Mouse (Mus musculus) hindbrain, postnatal 0 days (tissue): ENCODE data around the gene Pmp22. TPM values are rescaled to one million over a fixed set of nuclear protein-coding genes. Genes with fewer than 3 reads are reported as not detected.

ENCODE experiments used
- ATAC-seq: fragments of 200-750 bp; cut with Nextera tagmentation; 2 replicates; pipeline ENCODE4 v1.8.0; 2017; ENCODE audit warnings: mild to moderate bottlenecking, moderate TSS enrichment, moderate library complexity
- DNase-seq: peaks from one replicate; pipeline ENCODE4 v3.0.0-alpha.2; 2015; ENCODE audit warnings: low spot score
- H3K27ac ChIP-seq: fragments of 300-500 bp; sonication (generic); 2 replicates; pipeline ENCODE4 v1.5.1; 2014; ENCODE audit warnings: mild to moderate bottlenecking
- H3K27me3 ChIP-seq: fragments of 300-500 bp; sonication (generic); 2 replicates; pipeline ENCODE4 v1.6.1; 2014; ENCODE audit warnings: low read length, mixed read lengths; ENCODE audit not compliant: insufficient read depth
- H3K36me3 ChIP-seq: fragments of 300-500 bp; sonication (generic); 2 replicates; pipeline ENCODE4 v1.6.1; 2014; ENCODE audit warnings: low read length, mixed read lengths; ENCODE audit not compliant: insufficient read depth
- H3K4me1 ChIP-seq: fragments of 300-500 bp; sonication (generic); 2 replicates; pipeline ENCODE4 v1.6.1; 2014; ENCODE audit warnings: antibody characterized with exemption, low read length, mixed read lengths; ENCODE audit not compliant: insufficient read depth
- H3K4me2 ChIP-seq: fragments of 300-500 bp; sonication (generic); 2 replicates; pipeline ENCODE4 v1.6.1; 2014; ENCODE audit warnings: low read depth, mild to moderate bottlenecking, low read length, moderate library complexity, mixed read lengths
- H3K4me3 ChIP-seq: fragments of 300-500 bp; sonication (generic); 2 replicates; pipeline ENCODE4 v1.5.1; 2014; ENCODE audit warnings: low read length
- H3K9ac ChIP-seq: fragments of 300-500 bp; sonication (generic); replicated peaks from 2 replicates; pipeline ENCODE4 v1.6.1; 2014; ENCODE audit warnings: mild to moderate bottlenecking, low read length, moderate library complexity, mixed read lengths
- H3K9me3 ChIP-seq: fragments of 300-500 bp; sonication (generic); 2 replicates; pipeline ENCODE4 v1.6.1; 2016; ENCODE audit warnings: low read length, mixed read lengths
- CTCF ChIP-seq: IDR thresholded peaks from 2 replicates; pipeline ENCODE4 v1.5.1; 2016; ENCODE audit warnings: antibody characterized with exemption, control low read depth, low read depth
- WGBS: fragments of 180-500 bp; shearing (Covaris S2); extraction: QIAGEN DNeasy Blood & Tissue Kit; methylation state at CpG from one replicate; pipeline ENCODE4 v1.1.7; 2014; 5-methylcytosine and 5-hydroxymethylcytosine counted together
- polyA plus RNA-seq: library from polyadenylated mRNA; unstranded; fragments of >200 nt; fragmentation: Nextera tagmentation; extraction: Ambion mirVana; gene quantifications from 2 replicates; pipeline ENCODE4 v1.2.1, GENCODE M21; 2015
- total RNA-seq: library from RNA; depleted of rRNA; stranded (reverse); fragments of >200 nt; gene quantifications from 2 replicates; pipeline ENCODE4 v1.2.3, GENCODE M21; 2014

Pmp22 gene
- total and polyA plus RNA-seq, 2 experiments from 2014 or later = 44.1 to 74.2 TPM

GRCm38 (mm10) chr11:63094496-63094895 lies 34.3 kb upstream of the Pmp22 start:
- no peak overlapping the region for H3K4me2 ChIP-seq
- H3K27me3 ChIP-seq = no peaks in the 10 kb centered on the region
- no peaks in the 10 kb centered on the region for H3K36me3 ChIP-seq
- DNase-seq = no peak
- ATAC-seq = no peak
- no peaks in the 10 kb centered on the region for H3K9me3 ChIP-seq
- H3K9ac ChIP-seq = no peak overlapping the region
- H3K4me1 ChIP-seq = no peaks in the 10 kb centered on the region
- no peak overlapping the region for H3K27ac ChIP-seq
- WGBS = 89% methylated on average over 8 of the region's 8 CpGs
- no peak overlapping the region for H3K4me3 ChIP-seq
- TF ChIP-seq CTCF = no peak

GRCm38 (mm10) chr11:63098016-63098415 lies 30.8 kb upstream of the Pmp22 start:
- WGBS = 84% methylated on average over 3 of the region's 3 CpGs
- H3K36me3 ChIP-seq = no peaks in the 10 kb centered on the region
- H3K9ac ChIP-seq = no peak overlapping the region
- ATAC-seq (no peak), DNase-seq (no peak)
- H3K9me3 ChIP-seq = no peaks in the 10 kb centered on the region
- H3K4me3 ChIP-seq = no peak overlapping the region
- H3K4me1 ChIP-seq = no peaks in the 10 kb centered on the region
- no peak overlapping the region for H3K27ac ChIP-seq
- no peaks in the 10 kb centered on the region for H3K27me3 ChIP-seq
- H3K4me2 ChIP-seq = no peak overlapping the region
- TF ChIP-seq CTCF = no peak

- H3K27ac ChIP-seq = no peak overlapping the region
- no peaks in the 10 kb centered on the region for H3K9me3 ChIP-seq
- no peak overlapping the region for H3K9ac ChIP-seq
- WGBS = 84% methylated on average over 3 of the region's 3 CpGs
- no peak overlapping the region for H3K4me3 ChIP-seq
- DNase-seq (no peak), ATAC-seq (no peak)
- H3K4me2 ChIP-seq = no peak overlapping the region
- H3K36me3 ChIP-seq = no peaks in the 10 kb centered on the region
- H3K27me3 ChIP-seq = no peaks in the 10 kb centered on the region
- TF ChIP-seq CTCF = no peak
- H3K4me1 ChIP-seq = no peaks in the 10 kb centered on the region
Observed at GRCm38 (mm10) chr11:63099390-63099789, 29.4 kb upstream of the Pmp22 start.

- TF ChIP-seq CTCF = no peak
- DNase-seq (no peak), ATAC-seq (no peak)
- Histone ChIP-seq H3K4me3 (no peak overlapping the region), H3K9me3 (no peaks in the 10 kb centered on the region), H3K4me2 (no peak overlapping the region), H3K27me3 (no peaks in the 10 kb centered on the region), H3K4me1 (no peaks in the 10 kb centered on the region), H3K27ac (no peak overlapping the region), H3K36me3 (no peaks in the 10 kb centered on the region), H3K9ac (no peak overlapping the region)
- WGBS = 84% methylated on average over 7 of the region's 7 CpGs
Observed at GRCm38 (mm10) chr11:63103256-63103655, 25.5 kb upstream of the Pmp22 start.

- WGBS = 96% methylated on average over 2 of the region's 2 CpGs
Observed at GRCm38 (mm10) chr11:63104026-63104425, 24.8 kb upstream of the Pmp22 start.

GRCm38 (mm10) chr11:63109230-63109775 lies 19.5 kb upstream of the Pmp22 start:
- Histone ChIP-seq H3K27ac (no peak overlapping the region), H3K9me3 (no peaks in the 10 kb centered on the region), H3K27me3 (no peaks in the 10 kb centered on the region), H3K4me1 (no peaks in the 10 kb centered on the region), H3K4me2 (no peak overlapping the region), H3K9ac (no peak overlapping the region), H3K36me3 (no peaks in the 10 kb centered on the region), H3K4me3 (no peak overlapping the region)
- ATAC-seq (no peak), DNase-seq (no peak)
- TF ChIP-seq CTCF = no peak
- WGBS = 43% methylated on average over 1 of the region's 1 CpGs

More at GRCm38 (mm10) chr11:63104026-63104425, 24.8 kb upstream of the Pmp22 start:
- Histone ChIP-seq H3K36me3 (no peaks in the 10 kb centered on the region), H3K27ac (no peak overlapping the region), H3K9ac (no peak overlapping the region), H3K4me1 (no peaks in the 10 kb centered on the region), H3K9me3 (no peaks in the 10 kb centered on the region), H3K27me3 (no peaks in the 10 kb centered on the region), H3K4me2 (no peak overlapping the region), H3K4me3 (no peak overlapping the region)
- DNase-seq (no peak), ATAC-seq (no peak)
- no peak for TF ChIP-seq CTCF

GRCm38 (mm10) chr11:63110329-63110728 lies 18.5 kb upstream of the Pmp22 start:
- H3K4me1 ChIP-seq = no peaks in the 10 kb centered on the region
- H3K4me2 ChIP-seq = no peak overlapping the region
- H3K36me3 ChIP-seq = no peaks in the 10 kb centered on the region
- no peak for TF ChIP-seq CTCF
- WGBS = 90% methylated on average over 3 of the region's 3 CpGs
- ATAC-seq (no peak), DNase-seq (no peak)
- no peak overlapping the region for H3K4me3 ChIP-seq
- H3K9ac ChIP-seq = no peak overlapping the region
- no peaks in the 10 kb centered on the region for H3K9me3 ChIP-seq
- H3K27ac ChIP-seq = no peak overlapping the region
- H3K27me3 ChIP-seq = no peaks in the 10 kb centered on the region
